Mouse (Mus musculus) retina, embryonic 14.5 days (tissue): ENCODE data around the gene Bbip1.
A peak's percentile ranks its signal among the peaks of the same experiment; 100 is the strongest.
"Not testable (repeated sequence)": the region's sequence is repeated elsewhere in the genome, so short reads cannot be mapped to it uniquely, and the experiment has no call there.

Experiments used
- DNase-seq: peaks from one replicate; pipeline ENCODE4 v3.0.0-alpha.2; 2015; ENCODE audit warnings: low spot score

Gene Bbip1

DNA sequence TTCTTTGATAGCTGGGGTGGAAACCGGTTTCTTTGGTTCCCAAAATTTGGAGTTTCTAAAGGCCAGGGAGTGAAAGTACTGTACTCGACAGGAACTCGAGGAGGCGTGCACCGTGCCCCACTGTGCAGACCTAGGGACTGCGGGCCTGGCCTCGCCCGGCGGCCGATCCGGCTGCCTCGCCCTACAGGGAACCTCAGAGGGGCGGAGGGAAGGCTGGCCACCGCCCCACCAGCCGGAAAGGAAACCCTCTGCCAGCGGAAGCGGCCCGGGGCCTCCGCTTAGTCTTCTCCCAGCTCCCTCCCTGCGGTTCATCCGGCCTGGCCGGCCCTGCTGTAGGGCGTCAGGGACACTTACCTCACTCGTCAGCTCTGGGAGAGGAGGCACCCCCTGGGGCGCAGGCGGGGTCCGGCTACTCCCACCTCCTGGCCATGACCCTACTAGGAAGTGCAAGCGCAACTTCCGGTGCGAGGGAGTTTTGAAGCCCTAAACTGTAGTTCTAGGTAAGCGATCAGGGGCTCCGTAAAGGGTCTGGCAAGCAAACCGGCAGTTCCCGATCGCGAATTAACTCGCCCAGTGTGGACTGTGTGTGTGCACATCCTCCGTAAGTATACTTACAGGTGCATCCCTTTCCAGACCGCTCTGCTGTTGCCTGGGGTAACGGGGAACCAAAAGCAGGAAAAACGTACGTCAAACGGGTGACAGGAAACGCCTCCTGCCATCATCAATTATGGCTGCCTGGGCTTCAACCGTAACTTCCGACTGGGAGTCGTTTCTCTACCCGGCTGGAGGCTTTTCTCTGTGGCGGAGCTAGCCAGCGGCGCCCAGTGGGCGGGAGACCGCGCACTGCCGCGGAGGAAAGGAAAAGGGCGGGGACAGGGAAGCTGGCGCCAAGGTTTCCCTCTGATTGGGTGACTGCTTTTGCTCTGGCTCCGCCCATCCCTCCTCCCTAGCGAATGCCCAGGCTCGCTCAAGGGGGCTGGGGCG lies at the start of gene Bbip1, which contains the start of gene Shoc2:
Bbip1 (minus strand) TSS at position 826 of the 984 bp plus-strand sequence.
Shoc2 (plus strand) TSS at position 505 of the 984 bp plus-strand sequence.
- peak; percentile 99 for DNase-seq

DNA sequence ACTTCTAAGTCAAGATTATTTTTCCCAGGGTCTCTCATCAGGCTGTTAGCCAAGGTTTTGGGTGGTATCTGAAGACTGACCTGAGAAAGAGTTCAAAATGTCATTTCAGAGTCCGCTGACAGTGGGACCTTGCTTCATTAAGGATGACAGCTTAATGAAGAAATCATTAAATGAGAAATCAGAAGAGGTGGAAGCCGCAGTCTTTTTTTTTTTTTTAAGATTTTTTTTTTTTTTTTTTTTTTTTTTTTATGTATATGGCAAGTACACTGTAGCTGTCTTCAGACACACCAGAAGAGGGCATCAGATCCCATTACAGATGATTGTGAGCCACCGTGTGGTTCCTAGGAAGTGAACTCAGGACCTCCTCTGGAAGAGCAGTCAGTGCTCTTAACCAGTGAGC lies 49.4 kb upstream of the Bbip1 start:
- no peak for DNase-seq

- DNase-seq: no peak
Observed at GRCm38 (mm10) chr19:53990538-53990937, 46.1 kb upstream of the Bbip1 start.

DNA sequence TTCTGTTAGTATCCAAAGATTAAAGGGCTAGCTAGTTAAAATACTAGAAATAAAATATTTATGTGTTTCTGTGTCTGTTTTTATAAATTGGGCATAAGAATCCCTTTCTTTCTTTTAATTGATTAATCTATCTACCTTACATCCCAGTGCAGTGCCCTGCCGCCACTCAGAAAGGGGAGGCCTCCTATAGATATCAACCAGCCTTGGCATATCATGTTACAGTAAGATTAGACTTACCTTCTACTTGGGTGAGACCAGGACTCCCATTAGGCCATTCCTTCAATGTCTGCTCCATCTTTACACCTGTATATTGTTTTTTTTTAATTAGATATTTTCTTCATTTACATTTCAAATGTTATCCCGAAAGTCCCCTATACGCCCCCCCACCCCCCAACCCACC lies 40.2 kb upstream of the Bbip1 start:
- DNase-seq: no peak

GRCm38 (mm10) chr19:53983336-53983735 lies 38.9 kb upstream of the Bbip1 start:
- DNase-seq: no peak

- no peak for DNase-seq
Observed at GRCm38 (mm10) chr19:53982041-53982440, 37.6 kb upstream of the Bbip1 start.

- DNase-seq: no peak
Observed at GRCm38 (mm10) chr19:53973656-53974055, 29.2 kb upstream of the Bbip1 start.

GRCm38 (mm10) chr19:53971938-53972337 lies 27.5 kb upstream of the Bbip1 start:
- DNase-seq: no peak

- DNase-seq: no peak
Observed at GRCm38 (mm10) chr19:53969226-53969625, 24.8 kb upstream of the Bbip1 start.

- no peak for DNase-seq
Observed at GRCm38 (mm10) chr19:53964910-53965633, 20.6 kb upstream of the Bbip1 start.

DNA sequence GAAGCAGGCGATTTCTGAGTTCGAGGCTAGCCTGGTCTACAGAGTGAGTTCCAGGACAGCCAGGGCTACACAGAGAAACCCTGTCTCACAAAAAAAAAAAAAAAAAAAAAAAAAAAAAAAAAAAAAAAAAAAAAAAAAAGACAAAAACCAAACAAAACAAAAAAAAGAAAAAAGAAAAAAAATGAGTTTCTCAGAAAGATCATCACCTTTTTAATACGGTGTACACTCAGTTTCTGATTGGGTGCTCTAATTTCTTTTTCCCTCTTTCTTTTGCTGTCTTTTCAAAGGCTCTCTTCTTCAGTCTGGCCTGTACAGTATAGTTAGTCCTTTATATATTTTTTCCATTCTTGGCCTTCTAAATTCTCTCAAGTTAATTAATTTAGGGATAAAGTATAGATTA lies 19.9 kb upstream of the Bbip1 start:
- DNase-seq: not testable (repeated sequence)

DNA sequence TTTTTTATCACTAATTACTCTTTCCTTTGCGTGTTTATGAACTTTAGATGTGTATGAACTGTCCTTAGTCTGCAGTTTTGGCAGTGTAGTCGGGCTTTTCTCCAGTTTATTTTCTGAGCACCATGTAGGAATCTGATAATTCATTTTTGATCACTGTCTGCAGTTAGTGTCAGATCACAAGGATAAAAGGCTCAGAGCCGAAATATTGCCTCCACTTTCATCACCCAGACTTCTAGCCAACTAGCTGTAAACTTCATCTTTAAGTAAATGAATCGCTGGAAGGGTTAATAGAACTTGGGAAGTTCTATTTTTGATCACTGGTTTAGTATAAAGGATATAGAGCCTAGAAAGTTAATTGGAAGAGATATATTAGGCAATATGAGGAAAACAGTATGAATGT lies 18.1 kb upstream of the Bbip1 start:
- DNase-seq: no peak

GRCm38 (mm10) chr19:53957513-53957912 lies 13.1 kb upstream of the Bbip1 start:
- DNase-seq: no peak

DNA sequence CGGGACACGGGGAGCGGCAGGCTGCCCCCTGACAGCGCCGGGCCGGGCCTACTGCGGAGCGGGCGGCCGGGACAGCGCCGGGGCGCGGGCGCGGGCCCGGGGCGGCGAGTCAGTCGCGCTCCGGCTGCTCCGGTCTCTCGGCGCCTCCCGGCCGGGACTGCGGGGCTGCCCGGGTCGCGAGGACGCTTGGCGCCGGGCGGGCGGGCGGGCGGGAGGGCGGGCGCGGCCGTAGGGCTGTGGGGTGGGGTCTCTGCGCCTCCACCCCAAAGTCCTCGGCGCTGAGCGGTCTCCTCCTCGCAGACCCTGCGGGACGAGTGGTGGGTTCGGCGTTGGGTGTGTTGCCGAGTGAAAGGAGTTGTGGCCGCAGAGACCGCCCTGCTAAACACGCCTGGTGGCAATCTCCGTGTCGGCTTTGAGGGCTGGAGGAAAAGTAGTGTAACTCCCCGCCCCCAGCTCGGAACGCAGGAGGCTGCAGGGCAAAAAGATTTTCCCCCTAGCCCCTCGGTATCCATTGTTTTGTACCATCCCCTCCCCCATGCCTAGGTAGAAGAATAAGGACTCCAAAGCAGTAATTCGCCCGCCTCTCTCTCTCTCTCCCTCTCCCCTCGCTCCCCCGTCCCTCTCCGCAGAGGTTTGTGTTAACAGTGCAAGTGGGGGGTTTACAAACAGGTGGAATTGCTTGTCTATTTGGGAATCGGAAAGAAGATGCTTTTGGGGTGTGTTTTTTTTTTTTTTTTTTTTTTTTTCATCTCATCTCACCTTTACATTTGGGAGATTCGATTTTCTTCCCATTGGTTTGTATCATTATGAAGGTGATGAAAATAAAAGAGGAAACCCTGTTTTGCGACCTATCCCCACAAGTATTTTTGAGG lies 980 bp upstream of the Bbip1 start:
- DNase-seq: peak; percentile 75

DNA sequence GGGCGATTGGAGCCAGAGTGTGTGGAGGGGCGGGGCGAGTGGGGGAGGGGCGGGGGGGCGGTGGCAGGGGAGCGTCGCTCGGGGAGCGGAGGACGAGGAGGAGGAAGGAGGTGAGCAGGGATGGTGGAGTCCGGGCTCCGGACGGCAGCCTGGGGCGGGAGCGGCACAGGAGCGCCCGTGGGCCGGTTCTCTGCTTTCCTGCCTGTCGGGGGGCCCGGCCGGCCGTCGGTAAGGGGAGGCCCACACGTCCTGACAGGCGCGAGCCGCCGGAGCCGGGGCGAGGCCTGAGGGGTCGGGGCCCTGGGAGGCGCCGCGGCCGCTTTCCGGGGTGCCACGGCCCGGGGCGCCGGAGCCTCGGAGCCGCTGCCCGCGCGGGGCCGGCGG lies 351 bp upstream of the Bbip1 start:
- no peak for DNase-seq

DNA sequence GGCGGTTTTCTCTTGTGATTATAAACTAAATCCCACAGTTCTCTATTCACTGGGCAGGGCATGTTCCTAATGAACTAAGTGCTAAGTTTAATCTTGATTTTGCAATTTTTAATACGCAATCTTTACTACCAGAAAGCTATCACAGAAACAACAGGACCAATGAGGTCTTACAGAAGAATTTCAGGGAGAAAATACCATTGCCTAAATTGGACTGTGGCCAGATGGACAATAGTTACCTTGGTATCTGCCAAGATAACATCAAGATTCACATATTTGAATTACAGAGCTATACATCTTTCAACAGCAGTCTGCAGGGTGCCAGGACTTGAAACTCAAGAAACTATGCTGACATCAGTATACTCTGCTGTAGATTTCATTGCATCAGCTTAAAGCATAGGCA lies 2.1 kb downstream of the Bbip1 start:
- no peak for DNase-seq

DNA sequence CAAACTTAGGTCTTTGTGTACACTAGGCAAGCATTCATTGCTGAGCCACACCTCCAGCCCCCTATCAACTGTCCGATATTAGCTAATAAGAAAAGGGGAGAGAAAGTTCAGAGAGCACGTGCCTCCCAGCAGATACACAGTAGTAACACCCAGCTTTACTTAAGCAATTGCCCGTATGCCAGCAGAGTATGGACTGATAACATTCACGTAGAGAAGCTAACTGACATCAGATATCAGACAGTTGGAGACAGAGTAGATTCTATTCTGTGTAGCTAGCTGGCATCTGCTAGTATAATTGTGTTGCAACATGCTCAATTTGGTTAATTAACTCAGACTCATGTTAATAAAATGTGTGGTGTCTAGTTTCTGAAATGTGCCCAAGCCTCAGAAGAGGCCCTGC lies 3.3 kb downstream of the Bbip1 start:
- DNase-seq: no peak

DNA sequence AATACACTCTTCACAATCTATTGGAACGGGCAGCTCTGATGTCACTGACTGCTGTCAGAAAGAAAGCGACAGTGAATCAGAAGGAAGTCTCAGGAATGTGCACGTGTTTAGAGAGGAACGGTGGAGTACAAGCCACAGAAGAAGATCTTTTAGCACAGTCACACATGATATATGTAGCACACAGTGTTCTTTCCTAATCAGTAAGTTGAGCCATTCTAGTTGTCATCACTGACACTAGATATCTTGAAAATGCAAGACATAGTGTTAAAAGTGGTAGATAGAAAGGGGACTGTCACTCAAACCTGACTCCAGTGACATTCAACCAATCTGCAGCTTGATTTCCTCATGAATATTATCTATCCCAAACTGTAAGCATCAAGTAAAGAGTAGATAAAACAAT lies 5.0 kb downstream of the Bbip1 start:
- no peak for DNase-seq

DNA sequence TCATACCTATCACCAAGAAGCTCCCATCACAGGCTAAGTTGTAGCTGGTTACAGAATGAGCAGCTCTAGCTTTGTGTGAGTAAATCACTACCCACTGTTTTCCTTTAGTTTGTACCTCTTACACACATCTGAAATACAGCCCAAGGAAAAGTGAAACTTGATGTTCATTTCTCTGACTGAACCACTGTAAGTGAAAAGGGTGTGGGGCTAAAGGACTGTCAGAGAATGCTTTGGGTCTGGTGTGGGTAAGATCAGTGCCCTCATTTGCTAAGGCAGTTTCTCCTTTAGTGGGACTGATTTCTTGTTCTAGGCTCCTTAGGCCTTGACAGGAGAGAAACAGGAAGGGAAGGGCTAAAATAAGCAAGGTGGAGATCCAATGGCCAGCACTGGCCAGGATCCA lies 10.4 kb downstream of the Bbip1 start:
- no peak for DNase-seq

DNA sequence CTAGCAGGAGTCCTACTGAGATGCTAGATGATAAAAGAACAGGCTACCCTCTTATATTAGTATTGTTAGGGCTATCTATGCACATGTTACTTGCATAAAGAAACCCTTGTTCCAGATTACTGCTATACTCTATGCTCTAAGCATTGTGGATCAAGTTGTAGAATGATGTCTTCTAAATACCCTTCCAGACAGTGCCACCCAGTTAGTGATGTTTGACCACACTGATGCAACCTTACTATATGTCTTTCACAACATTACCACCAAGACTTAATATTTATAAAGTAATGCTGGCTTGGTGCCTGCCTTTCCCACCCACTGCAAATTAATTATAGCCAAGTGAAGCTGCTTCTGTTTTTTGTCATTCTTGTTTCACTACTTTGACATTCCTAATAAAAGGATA lies 11.4 kb downstream of the Bbip1 start:
- DNase-seq: no peak

DNA sequence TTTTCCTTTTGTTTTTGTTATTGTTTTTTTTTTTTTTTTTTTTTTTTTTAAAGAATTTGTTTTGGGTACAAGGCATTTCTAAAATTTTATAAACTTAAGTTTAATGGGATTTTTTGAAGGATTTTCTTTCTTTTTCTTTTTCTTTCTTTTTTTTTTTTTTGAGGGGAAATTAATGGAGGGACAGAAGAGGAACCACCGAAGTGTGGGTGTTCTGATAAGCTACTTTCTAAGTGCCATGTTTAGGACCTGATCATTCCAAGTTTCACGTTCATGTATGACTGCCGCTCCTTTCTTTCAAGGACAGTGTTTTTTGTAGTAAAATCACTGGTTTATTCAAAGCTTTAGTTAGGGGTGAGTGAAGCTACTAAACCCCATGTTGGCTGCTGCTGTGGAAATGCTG lies 15.2 kb downstream of the Bbip1 start:
- DNase-seq: no peak

GRCm38 (mm10) chr19:53926705-53927104 lies 17.7 kb downstream of the Bbip1 start:
- DNase-seq: no peak
